Mouse (Mus musculus) liver, embryonic 14.5 days (tissue): ENCODE results near the gene Krt18. TPM values are rescaled to one million over a fixed set of nuclear protein-coding genes. Genes with fewer than 3 reads are reported as not detected.

Experiments used
- ATAC-seq: fragments of 200-750 bp; cut with Nextera tagmentation; 2 replicates; pipeline ENCODE4 v1.8.0; 2017; ENCODE audit warnings: moderate number of reproducible peaks, mild to moderate bottlenecking, moderate library complexity; ENCODE audit not compliant: insufficient read depth
- DNase-seq, 3 experiments: peaks; one replicate each; pipeline ENCODE4 v3.0.0-alpha.2; 2012 to 2013; ENCODE audit warnings: low read depth in 3 of 3, low spot score in 3 of 3
- H3K27ac ChIP-seq: fragments of 300-500 bp; sonication (generic); 2 replicates; pipeline ENCODE4 v1.5.1; 2014; ENCODE audit warnings: moderate library complexity, mild to moderate bottlenecking, control low read depth, inconsistent platforms
- H3K27me3 ChIP-seq: fragments of 300-500 bp; sonication (generic); 2 replicates; pipeline ENCODE4 v1.6.1; 2014; ENCODE audit warnings: mild to moderate bottlenecking, low read length, moderate library complexity; ENCODE audit not compliant: control insufficient read depth, insufficient read depth
- H3K36me3 ChIP-seq: fragments of 300-500 bp; sonication (generic); replicated peaks from 2 replicates; pipeline ENCODE4 v1.6.1; 2014; ENCODE audit warnings: low read depth; ENCODE audit not compliant: control insufficient read depth, insufficient read depth
- H3K4me1 ChIP-seq, 2 experiments: fragments of 200-500 bp in 1 of 2; fragments of 300-500 bp in 1 of 2; sonication (generic) in 1 of 2; replicated peaks; 2 replicates each; pipeline ENCODE4 v1.6.1; 2012 to 2014; ENCODE audit warnings: antibody characterized with exemption in 1 of 2, inconsistent platforms in 1 of 2, low read length in 1 of 2; ENCODE audit not compliant: control insufficient read depth in 2 of 2, insufficient read depth in 2 of 2
- H3K4me2 ChIP-seq: fragments of 300-500 bp; sonication (generic); 2 replicates; pipeline ENCODE4 v1.6.1; 2014; ENCODE audit warnings: low read depth, mild to moderate bottlenecking, control low read depth, moderate library complexity
- H3K4me3 ChIP-seq, 2 experiments: fragments of 200-500 bp in 1 of 2; fragments of 300-500 bp in 1 of 2; sonication (generic) in 1 of 2; 2 replicates each; pipeline ENCODE4 v1.5.1; 2012 to 2014; ENCODE audit warnings: low read depth in 2 of 2, low read length in 2 of 2, mild to moderate bottlenecking in 2 of 2, control low read depth in 1 of 2, inconsistent platforms in 1 of 2, moderate library complexity in 1 of 2; ENCODE audit not compliant: insufficient read depth in 1 of 2
- H3K9ac ChIP-seq: fragments of 300-500 bp; sonication (generic); replicated peaks from 2 replicates; pipeline ENCODE4 v1.6.1; 2014; ENCODE audit warnings: mild to moderate bottlenecking, control low read depth, moderate library complexity
- H3K9me3 ChIP-seq: fragments of 300-500 bp; sonication (generic); 2 replicates; pipeline ENCODE4 v1.6.1; 2016; ENCODE audit warnings: low read length, mixed read lengths; ENCODE audit not compliant: control insufficient read depth
- CTCF ChIP-seq: IDR thresholded peaks from 2 replicates; pipeline ENCODE4 v1.5.1; 2016; ENCODE audit warnings: antibody characterized with exemption, low read depth, control low read depth
- EP300 ChIP-seq: IDR thresholded peaks from 2 replicates; pipeline ENCODE4 v1.6.1; 2016; ENCODE audit warnings: antibody characterized with exemption, low read depth
- WGBS: fragments of 180-500 bp; shearing (Covaris S2); extraction: QIAGEN DNeasy Blood & Tissue Kit; methylation state at CpG from one replicate; pipeline ENCODE4 v1.1.7; 2014; ENCODE audit not compliant: insufficient replicate concordance; 5-methylcytosine and 5-hydroxymethylcytosine counted together
- polyA plus RNA-seq, 2 experiments: library from polyadenylated mRNA; depleted of rRNA in 1 of 2; stranded (reverse) in 1 of 2; unstranded in 1 of 2; fragments of >200 nt; fragmentation: Nextera tagmentation in 1 of 2; extraction: Ambion mirVana in 1 of 2; gene quantifications; 2 replicates each; pipeline versions ENCODE4 v1.2.1 to v1.2.3; 2012 to 2014

The Krt18 gene
- polyA plus RNA-seq, 2 experiments: 31.5 to 87.6 TPM

GRCm38 (mm10) chr15:102065661-102066325, 37.8 kb downstream of the Krt18 start:
- Histone ChIP-seq H3K4me3 (no peak overlapping the region), H3K9me3 (no peaks in the 10 kb centered on the region), H3K4me1 (peaks cover 0 to 11% of the 10 kb centered on the region in 2 experiments; a peak in 1 of 4 replicates), H3K27me3 (no peaks in the 10 kb centered on the region; the same call in 1 of the 2 replicates), H3K4me2 (no peak overlapping the region), H3K36me3 (no peaks in the 10 kb centered on the region), H3K27ac (no peak overlapping the region), H3K9ac (no peak overlapping the region)
- peak; percentile 75 for ATAC-seq
- WGBS: 3% methylated on average over 20 of the region's 20 CpGs
- DNase-seq: peak; percentile 66 to 77 (median 72)
- TF ChIP-seq CTCF (peak; percentile 99), EP300 (no peak)

- Histone ChIP-seq H3K36me3 (no peaks in the 10 kb centered on the region), H3K9ac (no peak overlapping the region), H3K27ac (no peak overlapping the region), H3K27me3 (no peaks in the 10 kb centered on the region; the same call in 1 of the 2 replicates), H3K9me3 (no peaks in the 10 kb centered on the region), H3K4me2 (no peak overlapping the region), H3K4me1 (peaks cover 3 to 24% of the 10 kb centered on the region in 2 experiments; a peak in 3 of 4 replicates), H3K4me3 (no peak overlapping the region)
- DNase-seq (no peak), ATAC-seq (no peak)
- no peak for TF ChIP-seq EP300
- TF ChIP-seq CTCF: no peak
- WGBS: 51% methylated on average over 13 of the region's 13 CpGs
Measured at GRCm38 (mm10) chr15:102070476-102071467, 42.8 kb downstream of the Krt18 start.

- Histone ChIP-seq H3K4me1 (peaks cover 7 to 30% of the 10 kb centered on the region in 2 experiments), H3K9me3 (no peaks in the 10 kb centered on the region), H3K36me3 (no peaks in the 10 kb centered on the region), H3K27ac (peak overlapping the region; percentile 47), H3K27me3 (no peaks in the 10 kb centered on the region), H3K9ac (peak overlapping the region; percentile 52), H3K4me3 (peak overlapping the region; percentile 50 to 99), H3K4me2 (peak overlapping the region; percentile 98)
- TF ChIP-seq CTCF (no peak), EP300 (peak; percentile 13; the same call in 1 of the 2 replicates)
- WGBS: 16% methylated on average over 6 of the region's 6 CpGs
- DNase-seq (no peak), ATAC-seq (peak; percentile 3; the same call in 1 of the 2 replicates)
Measured at GRCm38 (mm10) chr15:102072963-102073558, 45.1 kb downstream of the Krt18 start.

- TF ChIP-seq CTCF: peak; percentile 35; the same call in 1 of the 2 replicates
- no peak; the same call in 1 of the 2 replicates for TF ChIP-seq EP300
- H3K9ac ChIP-seq: peak within 1 kb of the TSS; percentile 97
- no peaks in the 10 kb centered on the region for H3K9me3 ChIP-seq
- peak; percentile 95 for ATAC-seq
- H3K36me3 ChIP-seq: no peaks in the 10 kb centered on the region
- H3K4me3 ChIP-seq: peak within 1 kb of the TSS; percentile 73 to 99
- WGBS: under 1% methylated on average over 58 of the region's 58 CpGs
- peak within 1 kb of the TSS; percentile 77 for H3K27ac ChIP-seq
- no peaks in the 10 kb centered on the region for H3K27me3 ChIP-seq
- H3K4me1 ChIP-seq: peaks cover 7 to 30% of the 10 kb centered on the region in 2 experiments
- DNase-seq: peak; percentile 97 to 99 (median 98)
- peak within 1 kb of the TSS; percentile 98 for H3K4me2 ChIP-seq
Measured at GRCm38 (mm10) chr15:102073559-102074069, 45.6 kb downstream of the Krt18 start, which contains the start of gene Eif4b. Gene Eif4b, plus strand, starts transcription at chr15:102073773.
